Mouse (Mus musculus) macrophage (primary cell): ENCODE measurements around the gene Myo1e. TPM values are rescaled to one million over a fixed set of nuclear protein-coding genes. Genes with fewer than 3 reads are reported as not detected.
A peak's percentile ranks its signal among the peaks of the same experiment; 100 is the strongest.

Experiments used
- H3K27ac ChIP-seq: fragments of 350-480 bp; formaldehyde crosslinking; 2 replicates; pipeline ENCODE4 v1.9.0; 2021
- H3K36me3 ChIP-seq: fragments of 350-480 bp; formaldehyde crosslinking; 2 replicates; pipeline ENCODE4 v1.9.0; 2021; ENCODE audit errors: inconsistent target
- H3K4me3 ChIP-seq: fragments of 350-480 bp; formaldehyde crosslinking; 2 replicates; pipeline ENCODE4 v1.9.0; 2021; ENCODE audit errors: inconsistent target
- H3K79me2 ChIP-seq: fragments of 350-480 bp; formaldehyde crosslinking; 2 replicates; pipeline ENCODE4 v1.9.0; 2021; ENCODE audit errors: inconsistent target
- WGBS: methylation state at CpG from one replicate; pipeline ENCODE4 v1.1.7; 2026; ENCODE audit warnings: inconsistent platforms; ENCODE audit not compliant: missing documents; 5-methylcytosine and 5-hydroxymethylcytosine counted together
- polyA plus RNA-seq: library from polyadenylated mRNA; stranded (reverse); fragments of 250-400 nt; gene quantifications from 3 replicates; pipeline ENCODE4 v1.2.4, GENCODE M21; 2018; ENCODE audit warnings: inconsistent platforms

The Myo1e gene
- polyA plus RNA-seq, 1 experiment from 2014 or later = 98.2 TPM

- peaks cover 42% of the 10 kb centered on the region for H3K36me3 ChIP-seq
- 86% methylated on average over 12 of the region's 12 CpGs for WGBS
Observed at GRCm38 (mm10) chr9:70395617-70396016, 188.5 kb downstream of the Myo1e start.

GRCm38 (mm10) chr9:70396083-70396482 is 188.9 kb downstream of the Myo1e start:
- WGBS = 96% methylated on average over 2 of the region's 2 CpGs
- no peak overlapping the region for H3K27ac ChIP-seq
- H3K36me3 ChIP-seq = peaks cover 39% of the 10 kb centered on the region
- H3K79me2 ChIP-seq = no peaks in the 10 kb centered on the region
- no peak overlapping the region for H3K4me3 ChIP-seq

More at GRCm38 (mm10) chr9:70395617-70396016, 188.5 kb downstream of the Myo1e start:
- Histone ChIP-seq H3K4me3 (no peak overlapping the region), H3K79me2 (no peaks in the 10 kb centered on the region), H3K27ac (no peak overlapping the region)

GRCm38 (mm10) chr9:70401937-70402539 is 194.9 kb downstream of the Myo1e start:
- H3K27ac ChIP-seq = no peak overlapping the region
- 83% methylated on average over 8 of the region's 8 CpGs for WGBS
- peaks cover 18% of the 10 kb centered on the region; the same call in 1 of the 2 replicates for H3K36me3 ChIP-seq

GRCm38 (mm10) chr9:70406596-70406995 is 199.4 kb downstream of the Myo1e start:
- WGBS = 93% methylated on average over 3 of the region's 3 CpGs
- H3K27ac ChIP-seq = no peak overlapping the region
- no peak overlapping the region for H3K4me3 ChIP-seq
- H3K79me2 ChIP-seq = no peaks in the 10 kb centered on the region
- H3K36me3 ChIP-seq = peaks cover 5% of the 10 kb centered on the region; the same call in 1 of the 2 replicates

More at GRCm38 (mm10) chr9:70401937-70402539, 194.9 kb downstream of the Myo1e start:
- no peaks in the 10 kb centered on the region for H3K79me2 ChIP-seq
- H3K4me3 ChIP-seq = no peak overlapping the region

- 92% methylated on average over 3 of the region's 3 CpGs for WGBS
- no peak overlapping the region for H3K4me3 ChIP-seq
- H3K79me2 ChIP-seq = no peaks in the 10 kb centered on the region
- no peak overlapping the region for H3K27ac ChIP-seq
- peaks cover 15% of the 10 kb centered on the region; the same call in 1 of the 2 replicates for H3K36me3 ChIP-seq
Observed at GRCm38 (mm10) chr9:70408791-70409190, 201.6 kb downstream of the Myo1e start.

- WGBS = 96% methylated on average over 8 of the region's 8 CpGs
- H3K27ac ChIP-seq = no peak overlapping the region
- H3K36me3 ChIP-seq = peaks cover 15% of the 10 kb centered on the region; the same call in 1 of the 2 replicates
- H3K4me3 ChIP-seq = no peak overlapping the region
- no peaks in the 10 kb centered on the region for H3K79me2 ChIP-seq
Observed at GRCm38 (mm10) chr9:70409743-70410142, 202.6 kb downstream of the Myo1e start.

GRCm38 (mm10) chr9:70410668-70411067 is 203.5 kb downstream of the Myo1e start:
- Histone ChIP-seq H3K4me3 (no peak overlapping the region), H3K27ac (no peak overlapping the region), H3K79me2 (no peaks in the 10 kb centered on the region), H3K36me3 (peaks cover 15% of the 10 kb centered on the region; the same call in 1 of the 2 replicates)
- WGBS = 96% methylated on average over 11 of the region's 11 CpGs

- Histone ChIP-seq H3K4me3 (no peak overlapping the region), H3K79me2 (no peaks in the 10 kb centered on the region), H3K36me3 (0 out of 2 replicates have a peak, but pooled peaks cover 10% of the 10 kb centered on the region), H3K27ac (no peak overlapping the region)
- WGBS = 99% methylated on average over 7 of the region's 7 CpGs
Observed at GRCm38 (mm10) chr9:70413038-70413437, 205.9 kb downstream of the Myo1e start.

GRCm38 (mm10) chr9:70416412-70416811 is 209.3 kb downstream of the Myo1e start:
- WGBS = 71% methylated on average over 3 of the region's 3 CpGs
- H3K27ac ChIP-seq = no peak overlapping the region
- peaks cover 27% of the 10 kb centered on the region for H3K79me2 ChIP-seq
- H3K36me3 ChIP-seq = 0 out of 2 replicates have a peak, but pooled peaks cover 10% of the 10 kb centered on the region
- H3K4me3 ChIP-seq = no peak overlapping the region

- peaks cover 24% of the 10 kb centered on the region for H3K36me3 ChIP-seq
- H3K79me2 ChIP-seq = peaks cover 27% of the 10 kb centered on the region
- H3K27ac ChIP-seq = peak within 1 kb of the TSS; percentile 48
- H3K4me3 ChIP-seq = peak within 1 kb of the TSS; percentile 63
- 1% methylated on average over 45 of the region's 45 CpGs for WGBS
Observed at GRCm38 (mm10) chr9:70421257-70422056, 214.3 kb downstream of the Myo1e start, which contains the start of gene Ccnb2. Ccnb2 (minus strand) TSS chr9:70421547.

- Histone ChIP-seq H3K36me3 (peaks cover 36% of the 10 kb centered on the region), H3K4me3 (no peak overlapping the region), H3K79me2 (peaks cover 27% of the 10 kb centered on the region), H3K27ac (no peak overlapping the region)
- WGBS = 97% methylated on average over 2 of the region's 2 CpGs
Observed at GRCm38 (mm10) chr9:70422661-70423060, 215.5 kb downstream of the Myo1e start.

GRCm38 (mm10) chr9:70439959-70440358 is 232.8 kb downstream of the Myo1e start:
- Histone ChIP-seq H3K36me3 (peaks cover 61% of the 10 kb centered on the region), H3K27ac (no peak overlapping the region), H3K79me2 (no peaks in the 10 kb centered on the region), H3K4me3 (no peak overlapping the region)
- WGBS = 91% methylated on average over 4 of the region's 4 CpGs

GRCm38 (mm10) chr9:70449072-70449471 is 241.9 kb downstream of the Myo1e start:
- WGBS = 96% methylated on average over 5 of the region's 5 CpGs

More at GRCm38 (mm10) chr9:70449072-70449471, 241.9 kb downstream of the Myo1e start:
- peaks cover 5% of the 10 kb centered on the region; the same call in 1 of the 2 replicates for H3K79me2 ChIP-seq
- no peak overlapping the region for H3K27ac ChIP-seq
- H3K4me3 ChIP-seq = no peak overlapping the region
- peaks cover 54% of the 10 kb centered on the region for H3K36me3 ChIP-seq
